Mouse (Mus musculus) heart, embryonic 15.5 days (tissue): Measurements from ENCODE around the gene Ing2. TPM values are rescaled to one million over a fixed set of nuclear protein-coding genes. Genes with fewer than 3 reads are reported as not detected.

Source experiments
- ATAC-seq: fragments of 200-750 bp; cut with Nextera tagmentation; replicated peaks from 2 replicates; pipeline ENCODE4 v1.8.0; 2017; ENCODE audit warnings: low read depth, moderate TSS enrichment; ENCODE audit not compliant: insufficient number of reproducible peaks, insufficient read depth, low FRiP score
- H3K27ac ChIP-seq: fragments of 300-500 bp; sonication (generic); 2 replicates; pipeline ENCODE4 v1.5.1; 2015; ENCODE audit warnings: mild to moderate bottlenecking, inconsistent platforms
- H3K27me3 ChIP-seq: fragments of 300-500 bp; sonication (generic); 2 replicates; pipeline ENCODE4 v1.6.1; 2015; ENCODE audit warnings: inconsistent platforms
- H3K36me3 ChIP-seq: fragments of 300-500 bp; sonication (generic); 2 replicates; pipeline ENCODE4 v1.6.1; 2015; ENCODE audit warnings: mild to moderate bottlenecking, inconsistent platforms
- H3K4me1 ChIP-seq: fragments of 300-500 bp; sonication (generic); replicated peaks from 2 replicates; pipeline ENCODE4 v1.6.1; 2015; ENCODE audit warnings: inconsistent platforms
- H3K4me2 ChIP-seq: fragments of 300-500 bp; sonication (generic); 2 replicates; pipeline ENCODE4 v1.6.1; 2015; ENCODE audit warnings: inconsistent platforms, mild to moderate bottlenecking, moderate library complexity
- H3K4me3 ChIP-seq: fragments of 300-500 bp; sonication (generic); 2 replicates; pipeline ENCODE4 v1.5.1; 2015; ENCODE audit warnings: mild to moderate bottlenecking, inconsistent platforms
- H3K9ac ChIP-seq: fragments of 300-500 bp; sonication (generic); 2 replicates; pipeline ENCODE4 v1.6.1; 2015; ENCODE audit warnings: mild to moderate bottlenecking, inconsistent platforms
- H3K9me3 ChIP-seq: fragments of 300-500 bp; sonication (generic); replicated peaks from 2 replicates; pipeline ENCODE4 v1.6.1; 2016; ENCODE audit warnings: inconsistent platforms
- WGBS: fragments of 180-500 bp; shearing (Covaris S2); methylation state at CpG from one replicate; pipeline ENCODE4 v1.1.7; 2015; ENCODE audit warnings: mixed read lengths; 5-methylcytosine and 5-hydroxymethylcytosine counted together
- polyA plus RNA-seq: library from polyadenylated mRNA; unstranded; fragments of >200 nt; fragmentation: Nextera tagmentation; extraction: Ambion mirVana; gene quantifications from 2 replicates; pipeline ENCODE4 v1.2.1, GENCODE M21; 2015

Ing2 gene
- polyA plus RNA-seq: 6.4 and 7.1 TPM in 2 replicates

DNA sequence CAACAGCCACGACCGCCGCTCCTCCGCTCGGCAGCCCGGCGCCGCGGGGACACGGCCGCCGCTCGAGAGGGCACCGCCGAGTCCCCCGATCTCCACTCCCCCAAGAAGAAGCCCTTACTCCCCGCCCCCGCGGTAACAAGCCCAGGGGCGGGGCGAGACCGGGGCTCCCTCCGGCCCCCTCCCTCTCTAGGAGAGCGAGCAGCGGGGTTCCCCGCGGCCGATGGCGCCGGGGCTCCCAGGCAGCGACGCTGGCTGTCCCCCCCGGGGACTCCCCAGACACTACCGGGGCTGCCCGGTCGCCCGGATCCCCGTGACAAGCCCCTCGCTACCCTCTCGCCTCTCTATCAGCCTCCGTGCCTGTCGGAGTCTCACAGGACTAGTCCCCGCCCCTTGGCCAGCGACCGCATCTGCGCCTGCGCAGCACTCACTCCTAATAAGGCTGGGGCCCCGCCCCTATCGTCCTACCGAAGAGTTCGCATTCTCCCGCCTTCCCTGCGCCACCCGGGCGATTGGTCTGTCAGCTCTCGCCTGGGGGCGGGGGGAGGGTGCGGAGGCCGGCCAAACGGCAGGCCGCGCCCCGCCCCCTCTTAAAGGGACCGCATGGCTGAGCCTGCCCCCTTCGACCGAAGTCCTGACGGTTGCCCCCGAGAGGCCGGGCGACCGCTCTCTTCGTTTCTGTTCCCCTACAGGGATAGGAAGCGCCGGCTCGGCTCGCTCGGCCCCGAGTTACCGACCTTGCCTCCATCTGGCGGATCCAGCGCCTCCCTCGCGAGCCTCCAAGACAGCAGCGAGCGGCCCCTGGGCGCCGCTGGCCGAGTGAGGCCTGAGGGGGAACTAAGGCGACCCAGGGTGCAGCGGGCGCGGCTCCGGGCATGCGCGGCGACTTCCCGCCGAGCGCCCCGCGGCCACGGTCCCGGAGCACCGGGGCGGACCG is at the start of gene Ing2:
TSS of gene Ing2 (minus strand) at position 780 of the 934 bp plus-strand sequence.
- peaks cover 17% of the 10 kb centered on the region; the same call in 1 of the 2 replicates for H3K4me1 ChIP-seq
- WGBS: under 1% methylated on average over 90 of the region's 106 CpGs
- H3K4me3 ChIP-seq: peak within 1 kb of the TSS; percentile 94
- no peaks in the 10 kb centered on the region for H3K27me3 ChIP-seq
- H3K9ac ChIP-seq: peak within 1 kb of the TSS; percentile 92
- peak within 1 kb of the TSS; percentile 98 for H3K27ac ChIP-seq
- peak; percentile 91 for ATAC-seq
- peak within 1 kb of the TSS; percentile 87 for H3K4me2 ChIP-seq
- no peaks in the 10 kb centered on the region for H3K9me3 ChIP-seq
- no peaks in the 10 kb centered on the region for H3K36me3 ChIP-seq

GRCm38 (mm10) chr8:47721609-47722008 is 46.3 kb upstream of the Ing2 start:
- 58% methylated on average over 4 of the region's 4 CpGs for WGBS
- ATAC-seq: no peak
- H3K27me3 ChIP-seq: no peaks in the 10 kb centered on the region

DNA sequence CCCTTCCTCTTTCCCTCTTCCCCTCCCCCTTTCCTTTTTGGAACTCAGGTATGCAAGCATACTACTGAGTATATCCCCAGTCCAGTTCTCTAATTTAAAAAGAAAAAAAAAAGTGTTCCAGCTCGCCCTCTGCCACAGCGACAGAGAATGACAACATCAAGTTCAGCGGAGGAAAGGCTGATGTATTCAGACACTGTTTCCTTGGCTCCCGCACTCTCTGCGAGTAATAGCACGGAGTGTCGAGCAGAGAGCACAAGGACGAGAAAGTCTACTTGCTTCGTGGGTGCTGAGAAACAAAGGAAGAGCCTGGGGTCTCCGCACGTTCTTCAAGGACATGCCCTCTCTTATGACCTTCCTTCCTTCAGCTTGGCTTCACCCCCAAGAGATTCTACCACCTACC is 43.3 kb upstream of the Ing2 start:
- no peaks in the 10 kb centered on the region for H3K36me3 ChIP-seq
- H3K27ac ChIP-seq: no peak overlapping the region
- 0 out of 2 replicates have a peak, but pooled peaks cover 2% of the 10 kb centered on the region for H3K4me1 ChIP-seq
- no peaks in the 10 kb centered on the region for H3K9me3 ChIP-seq
- no peak for ATAC-seq
- no peaks in the 10 kb centered on the region for H3K27me3 ChIP-seq
- no peak overlapping the region for H3K9ac ChIP-seq
- H3K4me2 ChIP-seq: peak overlapping the region; percentile 9; the same call in 1 of the 2 replicates
- 11% methylated on average over 11 of the region's 11 CpGs for WGBS
- no peak overlapping the region for H3K4me3 ChIP-seq

More at GRCm38 (mm10) chr8:47721609-47722008, 46.3 kb upstream of the Ing2 start:
- Histone ChIP-seq H3K9ac (no peak overlapping the region), H3K36me3 (no peaks in the 10 kb centered on the region), H3K4me3 (no peak overlapping the region), H3K9me3 (no peaks in the 10 kb centered on the region), H3K4me2 (no peak overlapping the region), H3K4me1 (0 out of 2 replicates have a peak, but pooled peaks cover 2% of the 10 kb centered on the region), H3K27ac (no peak overlapping the region)

GRCm38 (mm10) chr8:47713761-47714745 is 38.7 kb upstream of the Ing2 start, which contains the start of gene Cdkn2aip:
Gene Cdkn2aip (minus strand): TSS chr8:47713932.
- WGBS: under 1% methylated on average over 106 of the region's 114 CpGs
- H3K36me3 ChIP-seq: peaks cover 16% of the 10 kb centered on the region
- ATAC-seq: peak; percentile 96

GRCm38 (mm10) chr8:47713171-47713663 is 37.9 kb upstream of the Ing2 start:
- WGBS: under 1% methylated on average over 43 of the region's 44 CpGs

More at GRCm38 (mm10) chr8:47713761-47714745, 38.7 kb upstream of the Ing2 start, which contains the start of gene Cdkn2aip:
- Histone ChIP-seq H3K9me3 (no peaks in the 10 kb centered on the region), H3K27ac (peak within 1 kb of the TSS; percentile 91), H3K9ac (peak within 1 kb of the TSS; percentile 91), H3K4me1 (peaks cover 13% of the 10 kb centered on the region; the same call in 1 of the 2 replicates), H3K4me2 (peak within 1 kb of the TSS; percentile 90), H3K27me3 (no peaks in the 10 kb centered on the region), H3K4me3 (peak within 1 kb of the TSS; percentile 97)

GRCm38 (mm10) chr8:47708106-47708505 is 32.8 kb upstream of the Ing2 start:
- Histone ChIP-seq H3K4me1 (peaks cover 11% of the 10 kb centered on the region; the same call in 1 of the 2 replicates), H3K4me2 (no peak overlapping the region), H3K27me3 (no peaks in the 10 kb centered on the region), H3K27ac (no peak overlapping the region), H3K9me3 (no peaks in the 10 kb centered on the region), H3K9ac (no peak overlapping the region), H3K36me3 (peaks cover 32% of the 10 kb centered on the region), H3K4me3 (no peak overlapping the region)
- 81% methylated on average over 5 of the region's 5 CpGs for whole genome bisulfite sequencing
- no peak for ATAC-seq

More at GRCm38 (mm10) chr8:47713171-47713663, 37.9 kb upstream of the Ing2 start:
- Histone ChIP-seq H3K36me3 (peaks cover 22% of the 10 kb centered on the region), H3K9ac (peak overlapping the region; percentile 91), H3K27me3 (no peaks in the 10 kb centered on the region), H3K27ac (peak overlapping the region; percentile 91), H3K9me3 (no peaks in the 10 kb centered on the region), H3K4me3 (peak overlapping the region; percentile 97), H3K4me1 (peaks cover 13% of the 10 kb centered on the region; the same call in 1 of the 2 replicates), H3K4me2 (peak overlapping the region; percentile 90)
- ATAC-seq: peak; percentile 41

- H3K36me3 ChIP-seq: peaks cover 28% of the 10 kb centered on the region
- no peak overlapping the region for H3K27ac ChIP-seq
- H3K4me1 ChIP-seq: peaks cover 2% of the 10 kb centered on the region; the same call in 1 of the 2 replicates
- WGBS: 84% methylated on average over 8 of the region's 8 CpGs
- H3K4me3 ChIP-seq: no peak overlapping the region
- no peak overlapping the region for H3K4me2 ChIP-seq
- H3K27me3 ChIP-seq: no peaks in the 10 kb centered on the region
- H3K9ac ChIP-seq: no peak overlapping the region
- ATAC-seq: no peak
- no peaks in the 10 kb centered on the region for H3K9me3 ChIP-seq
Measured at GRCm38 (mm10) chr8:47706746-47707145, 31.4 kb upstream of the Ing2 start.

GRCm38 (mm10) chr8:47702333-47702732 is 27.0 kb upstream of the Ing2 start:
- H3K4me1 ChIP-seq: no peaks in the 10 kb centered on the region
- no peak overlapping the region for H3K27ac ChIP-seq
- no peak overlapping the region for H3K9ac ChIP-seq
- no peak for ATAC-seq
- H3K4me2 ChIP-seq: no peak overlapping the region
- H3K9me3 ChIP-seq: no peaks in the 10 kb centered on the region
- no peaks in the 10 kb centered on the region for H3K27me3 ChIP-seq
- 0 out of 2 replicates have a peak, but pooled peaks cover 3% of the 10 kb centered on the region for H3K36me3 ChIP-seq
- 49% methylated on average over 1 of the region's 1 CpGs for WGBS
- no peak overlapping the region for H3K4me3 ChIP-seq

DNA sequence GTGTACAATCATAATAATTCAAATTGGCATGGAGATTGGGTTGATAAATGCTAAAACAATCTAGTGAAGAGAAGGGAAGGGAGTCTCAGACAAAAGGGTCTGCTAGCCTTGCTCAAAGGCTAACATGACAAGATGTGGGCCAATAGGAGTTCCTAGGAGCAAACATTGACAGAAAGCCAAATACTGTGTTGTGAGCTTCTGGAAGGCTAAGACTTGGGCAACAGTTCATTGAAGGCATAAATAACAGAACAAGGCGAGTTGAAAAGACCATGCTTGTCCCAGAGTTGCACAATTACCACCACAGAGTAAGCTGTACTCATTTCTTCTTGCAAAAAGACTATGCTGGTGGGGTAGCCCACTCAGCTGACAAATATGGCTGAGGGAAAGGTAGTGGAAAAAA is 22.3 kb upstream of the Ing2 start:
- Histone ChIP-seq H3K4me1 (no peaks in the 10 kb centered on the region), H3K9me3 (no peaks in the 10 kb centered on the region), H3K9ac (no peak overlapping the region), H3K27me3 (no peaks in the 10 kb centered on the region), H3K4me2 (no peak overlapping the region), H3K27ac (no peak overlapping the region), H3K4me3 (no peak overlapping the region), H3K36me3 (no peaks in the 10 kb centered on the region)
- ATAC-seq: no peak
- WGBS: 68% methylated on average over 1 of the region's 1 CpGs

- WGBS: 68% methylated on average over 5 of the region's 5 CpGs
Measured at GRCm38 (mm10) chr8:47695431-47696105, 20.2 kb upstream of the Ing2 start.

More at GRCm38 (mm10) chr8:47695431-47696105, 20.2 kb upstream of the Ing2 start:
- no peak overlapping the region for H3K9ac ChIP-seq
- H3K4me3 ChIP-seq: no peak overlapping the region
- no peaks in the 10 kb centered on the region for H3K27me3 ChIP-seq
- no peak overlapping the region for H3K27ac ChIP-seq
- no peak for ATAC-seq
- H3K4me2 ChIP-seq: no peak overlapping the region
- H3K4me1 ChIP-seq: no peaks in the 10 kb centered on the region
- no peaks in the 10 kb centered on the region for H3K9me3 ChIP-seq
- H3K36me3 ChIP-seq: no peaks in the 10 kb centered on the region
